Mouse (Mus musculus) induced T-regulatory cell, adult 2 months (primary cell): Measurements from ENCODE around the gene Tnip3.

ENCODE experiments used
- DNase-seq: peaks from one replicate; pipeline ENCODE4 v3.0.0-alpha.2; 2012; ENCODE audit warnings: low read depth

Gene Tnip3

DNA sequence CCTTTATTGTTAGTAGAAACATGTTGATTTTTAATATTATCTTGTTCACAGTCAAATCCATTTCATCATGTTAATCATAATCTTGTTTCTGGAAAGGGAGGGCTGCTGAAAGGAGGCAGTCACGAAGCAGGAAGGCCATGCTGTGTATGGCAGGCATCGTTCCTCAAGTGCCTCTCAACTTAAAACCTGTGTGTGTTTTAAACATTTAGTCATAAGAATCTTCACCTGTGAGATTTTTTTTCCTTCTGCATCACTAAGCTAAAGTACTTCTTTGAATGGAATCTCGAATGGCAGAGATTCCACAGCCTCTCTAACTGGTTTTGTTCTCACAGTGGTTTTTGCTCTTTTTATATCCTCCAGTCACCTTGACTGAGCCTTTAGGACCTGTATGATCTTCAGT is 121.3 kb downstream of the Tnip3 start:
- DNase-seq: no peak

DNA sequence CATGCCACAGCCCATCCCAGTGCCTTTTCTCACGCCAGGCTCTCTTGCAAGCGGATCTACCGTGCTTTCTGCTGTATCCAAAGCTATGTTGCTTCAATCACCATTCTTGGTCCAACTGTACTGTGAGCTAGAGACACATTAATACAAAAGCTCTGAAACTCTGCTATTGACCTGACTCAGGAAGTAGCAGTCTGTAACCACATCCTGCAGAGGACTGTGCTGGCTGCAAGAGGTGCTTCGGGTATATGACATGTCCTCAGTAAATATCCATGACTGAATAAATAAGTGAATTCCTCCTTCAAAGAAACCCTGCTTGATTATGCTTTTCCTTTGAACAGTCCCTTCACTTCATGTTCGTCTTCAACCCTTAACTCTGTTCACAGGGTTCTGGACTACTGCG is 122.6 kb downstream of the Tnip3 start:
- peak; percentile 83 for DNase-seq

DNA sequence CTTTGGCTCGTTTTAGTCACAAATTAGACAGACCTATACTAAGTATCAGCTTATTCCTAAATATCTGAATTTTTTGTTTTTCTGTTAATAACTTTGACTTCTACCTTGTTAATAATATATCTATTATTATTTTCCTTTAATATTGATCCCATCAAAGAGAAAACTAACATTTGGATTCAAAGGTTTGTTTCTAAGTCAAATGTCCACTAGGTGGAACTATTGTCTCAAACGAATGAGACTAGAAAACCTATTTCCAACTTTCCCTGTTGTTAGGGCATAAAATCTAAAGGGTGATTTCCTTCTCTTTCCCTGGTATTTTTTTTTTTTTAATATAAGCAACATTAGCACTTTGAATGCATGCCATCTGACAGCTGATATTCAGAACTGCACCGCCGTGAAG is 126.3 kb downstream of the Tnip3 start:
- peak; percentile 55 for DNase-seq

DNA sequence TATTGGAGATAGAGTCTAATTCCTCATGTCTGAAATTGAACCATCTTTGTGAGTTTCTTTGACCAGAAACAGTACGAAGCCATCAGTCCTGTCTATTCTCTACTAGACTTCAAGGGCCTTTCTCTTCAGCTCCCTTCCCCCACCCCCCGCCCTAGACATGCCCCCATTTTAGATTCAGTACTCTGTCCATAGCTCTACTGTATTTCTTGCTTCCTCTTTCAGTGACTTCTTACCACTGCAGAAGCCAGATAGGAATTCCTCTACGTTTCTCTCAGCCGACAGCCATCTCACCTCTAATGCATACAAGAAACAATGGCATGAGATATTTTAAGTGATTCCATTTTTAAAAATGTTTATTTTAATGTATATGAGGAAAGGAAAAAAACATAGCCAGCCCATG is 136.2 kb downstream of the Tnip3 start:
- DNase-seq: no peak

DNA sequence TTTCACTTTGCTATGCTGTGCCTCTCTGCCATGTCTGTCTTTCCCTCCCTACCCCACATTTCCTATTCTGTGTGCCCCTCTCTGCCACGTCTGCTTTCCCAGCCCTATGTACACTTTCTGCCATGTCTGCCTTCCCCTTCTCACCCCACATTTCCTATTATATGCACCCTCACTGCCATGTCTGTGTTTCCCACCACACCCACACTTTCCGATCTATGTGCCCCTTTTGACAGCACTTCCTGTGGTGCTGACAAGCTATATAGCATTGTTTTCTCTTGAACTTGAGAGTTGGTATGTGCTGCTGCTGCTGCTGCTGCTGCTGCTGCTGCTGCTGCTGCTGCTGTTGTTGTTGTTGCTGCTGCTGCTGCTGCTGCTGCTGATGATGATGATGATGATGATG is 136.9 kb downstream of the Tnip3 start:
- peak; percentile 69 for DNase-seq

DNA sequence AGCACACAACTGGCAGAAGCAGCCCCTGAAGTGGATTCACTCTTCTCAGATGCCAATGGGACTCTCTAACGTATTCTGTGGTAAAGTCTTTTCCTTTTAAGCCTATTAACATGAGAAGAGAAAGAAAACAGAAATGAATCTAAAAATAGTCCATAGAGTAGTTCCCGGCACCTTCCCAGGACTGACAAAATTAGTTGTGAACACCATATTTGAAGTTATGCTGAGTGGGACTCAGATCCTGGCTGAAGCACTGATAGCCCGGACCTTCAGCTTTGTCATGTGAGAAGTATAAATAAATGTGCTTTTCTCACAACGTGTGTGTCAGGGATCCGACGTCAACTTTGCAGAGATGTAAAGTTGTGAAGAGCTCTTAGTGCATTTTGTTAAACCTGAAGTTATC is 138.9 kb downstream of the Tnip3 start:
- no peak for DNase-seq

DNA sequence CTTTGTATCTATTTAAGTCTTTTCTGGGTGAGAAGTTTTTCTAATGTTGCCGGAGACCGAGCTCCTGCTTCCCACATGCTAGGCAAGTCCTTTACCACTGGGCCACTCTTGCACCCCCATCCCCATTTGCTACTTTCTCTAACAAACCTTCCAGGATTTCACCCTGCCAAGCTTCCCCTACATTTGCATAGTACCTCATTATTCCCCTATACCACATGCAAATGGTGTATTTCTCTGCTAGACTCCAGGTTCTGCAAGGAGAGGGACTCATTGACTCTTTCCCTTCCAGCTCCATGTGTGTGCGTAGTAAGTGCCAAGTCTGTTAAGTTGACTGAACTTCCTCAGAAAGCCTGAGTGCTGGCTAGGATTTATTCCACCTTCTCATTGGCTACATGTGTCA is 141.2 kb downstream of the Tnip3 start:
- DNase-seq: no peak

DNA sequence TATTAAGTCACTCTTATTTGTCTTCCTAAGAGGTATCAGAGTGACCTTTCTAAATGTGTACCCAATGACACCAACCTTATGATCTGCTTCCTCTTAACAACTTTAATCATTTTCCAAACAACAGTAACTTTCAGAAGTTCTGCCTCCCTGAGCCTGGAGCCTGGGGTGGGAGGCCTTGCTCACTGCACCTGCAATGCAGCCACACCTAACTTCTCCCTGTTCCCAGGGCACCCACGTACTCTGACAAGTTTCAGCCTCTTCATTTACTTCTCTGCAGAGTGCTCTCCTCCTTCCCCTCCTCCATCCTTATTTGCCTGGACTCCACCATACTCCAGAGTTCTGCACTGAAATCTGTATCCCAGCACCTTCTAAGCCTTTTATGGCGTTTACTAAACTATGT is 144.9 kb downstream of the Tnip3 start:
- no peak for DNase-seq

DNA sequence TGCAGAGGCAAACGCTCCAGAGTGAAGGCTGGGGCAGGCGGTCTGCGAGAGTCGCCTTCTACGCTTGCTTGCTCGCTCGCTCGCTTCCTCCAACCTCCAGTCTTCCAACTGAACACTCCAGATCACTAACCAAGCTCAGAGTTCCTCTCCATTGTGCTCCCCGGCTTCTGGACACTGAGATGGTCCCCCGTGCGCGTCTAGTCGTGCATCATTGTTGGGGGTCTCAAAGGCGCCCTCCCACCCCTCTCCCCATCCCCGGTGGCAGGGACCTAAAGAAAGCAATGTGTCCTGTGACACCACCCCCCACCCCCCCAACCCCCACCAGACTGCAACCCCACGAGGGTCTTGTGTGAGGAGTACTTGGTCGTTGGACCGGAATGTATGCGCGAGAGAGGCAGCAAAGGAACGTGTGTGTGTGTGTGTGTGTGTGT is 145.9 kb downstream of the Tnip3 start:
- DNase-seq: no peak

DNA sequence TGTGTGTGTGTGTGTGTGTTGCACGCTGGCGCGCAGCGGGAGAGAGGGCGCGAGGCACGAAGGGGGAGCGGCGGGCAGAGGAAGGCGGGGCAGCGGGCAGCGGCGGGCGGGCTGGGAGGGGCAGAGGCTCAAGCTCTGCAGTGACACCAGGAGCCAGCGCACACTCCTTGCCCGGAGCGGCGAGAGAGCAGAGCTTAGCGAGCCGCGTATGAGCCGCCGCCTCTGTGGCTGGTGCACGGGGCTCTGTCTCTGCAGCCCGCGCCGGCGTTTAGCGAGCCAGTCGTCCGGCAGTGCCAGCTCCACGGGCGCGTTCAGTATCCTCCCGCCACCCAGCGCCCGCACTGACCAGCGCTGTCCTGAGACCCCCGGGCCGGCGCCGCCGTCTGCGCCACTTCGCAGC is 146.3 kb downstream of the Tnip3 start, which contains the start of gene Ndnf:
Ndnf (plus strand) TSS at position 140 of the 400 bp plus-strand sequence.
- peak; percentile 65 for DNase-seq

DNA sequence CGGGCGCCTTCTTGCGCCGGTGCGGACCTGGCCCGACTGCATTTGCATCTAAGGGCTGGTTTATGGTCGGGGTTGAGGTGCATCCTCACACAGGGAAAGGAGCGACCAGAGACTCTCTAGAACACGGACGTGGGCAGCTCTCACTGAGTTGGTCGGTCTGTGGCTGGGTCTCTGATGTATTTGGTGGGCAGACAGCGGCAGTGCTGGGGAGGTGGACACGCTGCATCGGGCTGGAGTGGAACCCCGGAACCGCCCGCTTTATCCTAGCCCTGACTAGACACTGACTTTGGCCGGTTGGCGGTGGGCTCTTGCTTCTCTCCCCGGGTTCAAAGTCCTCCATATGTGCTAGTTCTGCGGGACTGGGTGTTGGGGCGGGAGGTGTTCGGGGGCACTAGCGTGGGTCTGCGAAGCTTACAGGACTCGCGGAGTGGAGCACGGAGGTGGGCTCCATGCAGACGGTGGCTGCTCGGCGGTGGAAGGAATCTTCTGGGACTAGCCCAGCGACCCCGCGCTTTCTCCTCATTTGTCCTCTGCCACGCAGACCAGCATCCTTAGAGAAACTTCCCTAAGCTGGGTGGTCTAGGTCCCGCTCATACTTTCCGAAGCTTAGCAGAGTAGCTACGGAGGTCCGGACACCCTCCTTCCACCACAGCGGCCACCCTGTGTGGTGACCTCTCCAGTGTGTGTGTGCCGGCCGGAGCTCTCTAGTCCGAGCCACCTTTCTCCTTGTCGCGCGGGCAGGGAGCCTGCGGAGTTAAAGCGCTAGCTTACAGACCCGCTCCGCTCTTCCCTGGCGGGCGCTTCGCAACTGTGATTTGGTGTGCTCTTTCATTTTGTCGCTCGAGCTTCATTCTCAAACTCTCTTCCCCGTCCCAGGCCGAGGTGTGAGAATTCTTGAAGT is 147.3 kb downstream of the Tnip3 start:
- peak; percentile 62 for DNase-seq
